Mouse (Mus musculus) kidney, embryonic 14.5 days (tissue): ENCODE results near the gene Ypel3. TPM values are rescaled to one million over a fixed set of nuclear protein-coding genes. Genes with fewer than 3 reads are reported as not detected.

Source experiments
- ATAC-seq: fragments of 200-750 bp; cut with Nextera tagmentation; 2 replicates; pipeline ENCODE4 v1.8.0; 2017; ENCODE audit warnings: moderate number of reproducible peaks, mild to moderate bottlenecking, moderate TSS enrichment, moderate library complexity; ENCODE audit not compliant: low FRiP score, low TSS enrichment
- H3K27ac ChIP-seq: fragments of 300-500 bp; sonication (generic); 2 replicates; pipeline ENCODE4 v1.5.1; 2014; ENCODE audit warnings: low read depth, mild to moderate bottlenecking, low read length, moderate library complexity, mixed read lengths
- H3K27me3 ChIP-seq: fragments of 300-500 bp; sonication (generic); 2 replicates; pipeline ENCODE4 v1.6.1; 2014; ENCODE audit warnings: mild to moderate bottlenecking, low read length; ENCODE audit not compliant: control insufficient read depth, insufficient read depth
- H3K36me3 ChIP-seq: fragments of 300-500 bp; sonication (generic); 2 replicates; pipeline ENCODE4 v1.6.1; 2014; ENCODE audit warnings: low read length, mixed read lengths; ENCODE audit not compliant: control insufficient read depth, insufficient read depth
- H3K4me1 ChIP-seq: fragments of 300-500 bp; sonication (generic); 2 replicates; pipeline ENCODE4 v1.6.1; 2014; ENCODE audit warnings: low read length, mixed read lengths; ENCODE audit not compliant: control insufficient read depth, insufficient read depth
- H3K4me2 ChIP-seq: fragments of 300-500 bp; sonication (generic); replicated peaks from 2 replicates; pipeline ENCODE4 v1.6.1; 2014; ENCODE audit warnings: low read depth, mild to moderate bottlenecking, low read length
- H3K4me3 ChIP-seq: fragments of 300-500 bp; sonication (generic); 2 replicates; pipeline ENCODE4 v1.5.1; 2014; ENCODE audit warnings: mild to moderate bottlenecking, low read length
- H3K9ac ChIP-seq: fragments of 300-500 bp; sonication (generic); 2 replicates; pipeline ENCODE4 v1.6.1; 2014; ENCODE audit warnings: low read depth, mild to moderate bottlenecking, low read length, moderate library complexity
- H3K9me3 ChIP-seq: fragments of 300-500 bp; sonication (generic); 2 replicates; pipeline ENCODE4 v1.6.1; 2016; ENCODE audit warnings: low read length; ENCODE audit not compliant: control insufficient read depth
- WGBS: fragments of 180-500 bp; shearing (Covaris S2); extraction: QIAGEN DNeasy Blood & Tissue Kit; methylation state at CpG from one replicate; pipeline ENCODE4 v1.1.7; 2014; 5-methylcytosine and 5-hydroxymethylcytosine counted together
- polyA plus RNA-seq: library from polyadenylated mRNA; unstranded; fragments of >200 nt; fragmentation: Nextera tagmentation; extraction: Ambion mirVana; gene quantifications from 2 replicates; pipeline ENCODE4 v1.2.1, GENCODE M21; 2014

The Ypel3 gene
- polyA plus RNA-seq, 1 experiment from 2014 or later = 87.5 TPM

DNA sequence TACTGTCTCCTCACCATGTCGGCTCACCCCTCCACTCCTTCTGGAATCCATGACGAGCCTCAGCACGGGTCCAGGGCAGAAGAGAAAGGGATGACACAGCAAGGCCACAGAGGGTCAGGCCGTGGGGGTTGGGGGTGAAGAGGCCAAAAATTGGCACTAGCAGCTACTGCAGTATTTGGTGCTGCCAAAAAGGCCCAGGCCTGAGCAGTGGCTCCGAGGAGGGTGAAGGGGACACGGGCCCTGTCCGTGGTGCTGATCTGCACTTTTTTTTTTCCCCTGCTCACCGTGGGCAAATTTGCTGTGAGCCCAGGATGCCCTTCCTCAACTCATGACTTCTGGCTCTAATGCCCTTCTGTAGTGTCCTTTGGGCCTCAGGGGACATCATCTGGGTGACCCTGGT lies 48.6 kb downstream of the Ypel3 start:
- Histone ChIP-seq H3K9ac (no peak overlapping the region), H3K9me3 (no peaks in the 10 kb centered on the region), H3K4me3 (no peak overlapping the region), H3K4me2 (no peak overlapping the region), H3K27me3 (peaks cover 19% of the 10 kb centered on the region), H3K27ac (no peak overlapping the region), H3K4me1 (0 out of 2 replicates have a peak, but pooled peaks cover 3% of the 10 kb centered on the region), H3K36me3 (no peaks in the 10 kb centered on the region)
- 26% methylated on average over 8 of the region's 8 CpGs for WGBS
- no peak for ATAC-seq

DNA sequence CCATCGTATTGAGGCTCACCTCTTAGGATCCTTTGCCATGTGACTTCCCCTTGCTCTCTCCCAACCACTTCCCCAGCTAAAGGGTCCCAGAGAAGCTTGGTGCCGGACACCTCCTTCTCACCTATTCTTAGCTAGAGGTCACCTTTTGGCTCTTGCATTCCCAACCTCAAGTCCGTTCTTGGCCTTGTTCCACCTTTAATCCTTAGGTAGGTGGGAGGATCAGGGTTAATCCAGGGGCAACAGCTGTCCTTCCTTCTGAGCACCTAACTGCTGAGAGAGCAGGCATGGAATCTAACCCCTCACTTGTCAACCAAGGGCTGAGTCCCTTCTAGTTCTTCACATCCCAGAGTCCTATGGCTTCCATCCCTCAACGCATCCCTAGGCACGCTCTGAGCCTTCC lies 49.2 kb downstream of the Ypel3 start:
- Histone ChIP-seq H3K36me3 (no peaks in the 10 kb centered on the region), H3K27me3 (peaks cover 19% of the 10 kb centered on the region), H3K27ac (no peak overlapping the region), H3K4me2 (no peak overlapping the region), H3K4me1 (0 out of 2 replicates have a peak, but pooled peaks cover 3% of the 10 kb centered on the region), H3K4me3 (no peak overlapping the region), H3K9ac (no peak overlapping the region), H3K9me3 (no peaks in the 10 kb centered on the region)
- 64% methylated on average over 5 of the region's 5 CpGs for WGBS
- ATAC-seq = no peak

Other genes with a start within 250 kb of the Ypel3 start
- 174 and 207 TPM in 2 replicates for gene Eif3c, start 210.5 kb upstream of the Ypel3 start, polyA plus RNA-seq
- gene Apobr, start 192.0 kb upstream of the Ypel3 start, polyA plus RNA-seq = 0.38 and 0.39 TPM in 2 replicates
- 29.8 and 30.4 TPM in 2 replicates for gene Cln3, start 191.1 kb upstream of the Ypel3 start, polyA plus RNA-seq
- not detected in 2 replicates for gene Il27, start 182.0 kb upstream of the Ypel3 start, polyA plus RNA-seq
- 2.4 and 2.6 TPM in 2 replicates for gene Nupr1, start 146.1 kb upstream of the Ypel3 start, polyA plus RNA-seq
- 35.6 and 52.5 TPM in 2 replicates for gene Sgf29, start 127.6 kb upstream of the Ypel3 start, polyA plus RNA-seq
- gene Sult1a1, start 100.5 kb upstream of the Ypel3 start, polyA plus RNA-seq = 5.2 and 6.3 TPM in 2 replicates
- 145 and 184 TPM in 2 replicates for gene Bola2, start 81.6 kb upstream of the Ypel3 start, polyA plus RNA-seq
- gene Slx1b, start 81.2 kb upstream of the Ypel3 start, polyA plus RNA-seq = 7.7 and 8.1 TPM in 2 replicates
- 18.3 and 19.6 TPM in 2 replicates for gene Coro1a, start 69.2 kb upstream of the Ypel3 start, polyA plus RNA-seq
- 55.0 and 79.2 TPM in 2 replicates for gene Mapk3, start 17.4 kb upstream of the Ypel3 start, polyA plus RNA-seq
- 2.0 and 2.6 TPM in 2 replicates for gene Gdpd3, start 10.6 kb upstream of the Ypel3 start, polyA plus RNA-seq
- 0.24 and 0.36 TPM in 2 replicates for gene Tbx6, start 4.5 kb downstream of the Ypel3 start, polyA plus RNA-seq
- 294 and 371 TPM in 2 replicates for gene Ppp4c, start 15.5 kb downstream of the Ypel3 start, polyA plus RNA-seq
- 0.15 TPM in 1 of 2 replicates, not detected in the other for gene Fam57b, start 20.7 kb downstream of the Ypel3 start, polyA plus RNA-seq
- gene 4930451I11Rik, start 54.7 kb downstream of the Ypel3 start, polyA plus RNA-seq = not detected in 2 replicates
- gene Doc2a, start 70.5 kb downstream of the Ypel3 start, polyA plus RNA-seq = 7.2 and 8.8 TPM in 2 replicates
- 22.8 and 23.5 TPM in 2 replicates for gene Hirip3, start 85.0 kb downstream of the Ypel3 start, polyA plus RNA-seq
- gene Ino80e, start 85.4 kb downstream of the Ypel3 start, polyA plus RNA-seq = 92.4 and 94.0 TPM in 2 replicates
- 24.9 and 29.2 TPM in 2 replicates for gene Taok2, start 107.7 kb downstream of the Ypel3 start, polyA plus RNA-seq
- 27.4 and 30.5 TPM in 2 replicates for gene Tmem219, start 146.0 kb downstream of the Ypel3 start, polyA plus RNA-seq
- gene Kctd13, start 151.9 kb downstream of the Ypel3 start, polyA plus RNA-seq = 13.1 and 19.4 TPM in 2 replicates
- gene Asphd1, start 172.6 kb downstream of the Ypel3 start, polyA plus RNA-seq = 0.16 and 0.34 TPM in 2 replicates
- 1.1 and 1.7 TPM in 2 replicates for gene Sez6l2, start 173.6 kb downstream of the Ypel3 start, polyA plus RNA-seq
- gene Cdipt, start 199.0 kb downstream of the Ypel3 start, polyA plus RNA-seq = 77.4 and 89.1 TPM in 2 replicates
- 1.3 and 2.5 TPM in 2 replicates for gene Cdiptos, start 199.1 kb downstream of the Ypel3 start, polyA plus RNA-seq
- 7.7 and 9.7 TPM in 2 replicates for gene Mvp, start 237.7 kb downstream of the Ypel3 start, polyA plus RNA-seq
- 0.31 and 0.38 TPM in 2 replicates for gene Pagr1b, start 239.5 kb downstream of the Ypel3 start, polyA plus RNA-seq
- 41.3 and 89.2 TPM in 2 replicates for gene Pagr1a, start 240.4 kb downstream of the Ypel3 start, polyA plus RNA-seq
- gene Gm42742, start 244.1 kb downstream of the Ypel3 start, polyA plus RNA-seq = 21.8 and 65.4 TPM in 2 replicates
- 4.1 and 9.6 TPM in 2 replicates for gene Prrt2, start 244.3 kb downstream of the Ypel3 start, polyA plus RNA-seq